In the genomic region with DNA sequence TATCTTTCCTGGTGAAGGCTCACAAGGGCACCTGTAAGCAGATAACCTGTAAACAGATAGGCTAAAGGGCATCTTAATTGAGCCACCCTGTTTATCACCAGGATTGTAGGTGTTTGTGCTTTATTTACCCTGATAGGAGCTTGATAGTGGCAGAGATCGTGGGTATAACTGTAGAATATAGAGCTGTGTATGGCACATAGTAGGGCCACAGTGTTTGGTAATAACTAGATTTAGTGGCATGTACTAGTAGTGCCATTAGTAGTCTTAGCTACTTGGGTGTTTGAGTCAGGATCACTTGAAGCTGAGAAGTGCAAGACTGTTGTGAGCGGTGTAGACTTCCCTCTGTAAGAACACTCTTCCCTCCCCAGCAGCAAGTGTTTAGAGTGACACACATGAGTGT, we compare ENCODE assay signal across 8 mouse cellular contexts. TPM values are rescaled to one million over a fixed set of nuclear protein-coding genes. Genes with fewer than 3 reads are reported as not detected.
DNase-seq lines count a peak whose midpoint lies in the region; ATAC-seq and TF ChIP-seq lines count a peak whose summit lies in the region.
"Had no signal": no experiment of that assay in that cellular context is flagged by ENCODE, and none has a peak within 500 bp of the region (broad histone marks: within the 10 kb centered on the region; RNA-seq: fewer than 3 reads in every experiment).

No protein-coding gene starts in this region.

- H3K36me3 ChIP-seq in hindbrain, embryonic 13.5 days, result peaks cover 48% of the 10 kb centered on the region
- H3K36me3 ChIP-seq in hindbrain, embryonic 11.5 days (ENCODE audit: control insufficient read depth, insufficient read depth, low read length), result no peaks in the 10 kb centered on the region
- H3K36me3 ChIP-seq in MEL (ENCODE audit: control insufficient read depth in 1 of 2, insufficient read depth in 2 of 2, low read length in 2 of 2), result peaks cover 0 to 20% of the 10 kb centered on the region in 2 experiments; a peak in 3 of 4 replicates
- H3K36me3 ChIP-seq in forebrain, embryonic 14.5 days (ENCODE audit: control insufficient read depth, insufficient read depth, low read length), result peaks cover 52% of the 10 kb centered on the region
- H3K36me3 ChIP-seq in midbrain, embryonic 15.5 days (replicated peaks), result peaks cover 19% of the 10 kb centered on the region

- TF ChIP-seq EP300 in MEL (IDR thresholded peaks at IDR 0.05; ENCODE audit: low read depth in 1 of 2, low read length in 2 of 2), result no peak

- peaks cover 21% of the 10 kb centered on the region for H3K79me2 ChIP-seq in MEL (ENCODE audit: control insufficient read depth, insufficient read depth, low read length, poor library complexity)

- TF ChIP-seq CTCF in MEL (IDR thresholded peaks at IDR 0.05 in 2 of 3, conservative IDR thresholded peaks at IDR 0.05 in 1 of 3; ENCODE audit: control insufficient read depth in 1 of 3, insufficient read depth in 1 of 3, low read depth in 2 of 3, low read length in 3 of 3, poor library complexity in 1 of 3, severe bottlenecking in 1 of 3), result no peak

- 97% methylated on average over 2 of the region's 2 CpGs for WGBS in hindbrain, embryonic 13.5 days
- 92% methylated on average over 2 of the region's 2 CpGs for WGBS in hindbrain, embryonic 11.5 days
- 94% methylated on average over 2 of the region's 2 CpGs for WGBS in forebrain, embryonic 14.5 days
- WGBS in midbrain, embryonic 15.5 days, result 98% methylated on average over 2 of the region's 2 CpGs

- peak overlapping the region; percentile 95 for H3K9ac ChIP-seq in hindbrain, embryonic 13.5 days
- H3K9ac ChIP-seq in hindbrain, embryonic 11.5 days (ENCODE audit: low read depth, low read length), result no peak overlapping the region
- H3K9ac ChIP-seq in MEL (ENCODE audit: control insufficient read depth, low read depth, low read length, poor library complexity, severe bottlenecking), result no peak overlapping the region
- H3K9ac ChIP-seq in forebrain, embryonic 14.5 days (ENCODE audit: low read length), result peak overlapping the region; percentile 0; the same call in 1 of the 2 replicates
- H3K9ac ChIP-seq in midbrain, embryonic 15.5 days, result no peak overlapping the region

- no peak for DNase-seq in hindbrain, embryonic 11.5 days (ENCODE audit: low spot score)
- DNase-seq in MEL (ENCODE audit: low read depth, low spot score), result no peak
- no peak for DNase-seq in forebrain, embryonic 14.5 days (ENCODE audit: low spot score)
- no peak for DNase-seq in urinary bladder, adult 18-20 months (ENCODE audit: low spot score in 2 of 2)
- DNase-seq in cerebellum, postnatal 10 days, result no peak

- H3K4me2 ChIP-seq in hindbrain, embryonic 13.5 days, result peak overlapping the region; percentile 91
- H3K4me2 ChIP-seq in hindbrain, embryonic 11.5 days (replicated peaks; ENCODE audit: low read depth, low read length), result no peak overlapping the region
- H3K4me2 ChIP-seq in forebrain, embryonic 14.5 days (ENCODE audit: low read length), result peak overlapping the region; percentile 87; the same call in 1 of the 2 replicates
- peak overlapping the region; percentile 73 for H3K4me2 ChIP-seq in midbrain, embryonic 15.5 days

- TF ChIP-seq POLR2A in MEL (IDR thresholded peaks at IDR 0.05; ENCODE audit: control insufficient read depth in 1 of 2, insufficient read depth in 1 of 2, low read depth in 1 of 2, low read length in 2 of 2, poor library complexity in 1 of 2), result no peak

- peaks cover 39% of the 10 kb centered on the region for H3K4me1 ChIP-seq in hindbrain, embryonic 13.5 days (replicated peaks)
- 0 out of 2 replicates have a peak, but pooled peaks cover 2% of the 10 kb centered on the region for H3K4me1 ChIP-seq in hindbrain, embryonic 11.5 days (replicated peaks; ENCODE audit: control insufficient read depth, insufficient read depth, low read length)
- peaks cover 3 to 16% of the 10 kb centered on the region in 2 experiments; a peak in 3 of 4 replicates for H3K4me1 ChIP-seq in MEL (ENCODE audit: control insufficient read depth in 1 of 2, insufficient read depth in 2 of 2, low read length in 2 of 2)
- H3K4me1 ChIP-seq in forebrain, embryonic 14.5 days (ENCODE audit: control insufficient read depth, insufficient read depth, low read length), result peaks cover 19% of the 10 kb centered on the region
- peaks cover 30% of the 10 kb centered on the region for H3K4me1 ChIP-seq in midbrain, embryonic 15.5 days

- no peak overlapping the region for H3K27ac ChIP-seq in hindbrain, embryonic 13.5 days
- no peak overlapping the region for H3K27ac ChIP-seq in hindbrain, embryonic 11.5 days (ENCODE audit: low read depth, low read length)
- H3K27ac ChIP-seq in MEL (ENCODE audit: control insufficient read depth, low read depth, low read length), result no peak overlapping the region
- no peak overlapping the region for H3K27ac ChIP-seq in forebrain, embryonic 14.5 days (ENCODE audit: low read depth, low read length)
- no peak overlapping the region for H3K27ac ChIP-seq in midbrain, embryonic 15.5 days

- H3K9me3 ChIP-seq in hindbrain, embryonic 13.5 days, result no peaks in the 10 kb centered on the region
- H3K9me3 ChIP-seq in hindbrain, embryonic 11.5 days (ENCODE audit: control insufficient read depth, low read length), result no peaks in the 10 kb centered on the region
- H3K9me3 ChIP-seq in MEL (replicated peaks; ENCODE audit: insufficient read depth, low read length), result no peaks in the 10 kb centered on the region
- H3K9me3 ChIP-seq in forebrain, embryonic 14.5 days (replicated peaks; ENCODE audit: control insufficient read depth, low read length), result no peaks in the 10 kb centered on the region
- no peaks in the 10 kb centered on the region for H3K9me3 ChIP-seq in midbrain, embryonic 15.5 days

- H3K4me3 ChIP-seq in hindbrain, embryonic 13.5 days, result peak overlapping the region; percentile 92; the same call in 1 of the 2 replicates
- H3K4me3 ChIP-seq in hindbrain, embryonic 11.5 days (ENCODE audit: low read depth, low read length), result no peak overlapping the region
- H3K4me3 ChIP-seq in MEL (ENCODE audit: control insufficient read depth in 1 of 2, insufficient read depth in 1 of 2, low read depth in 2 of 2, low read length in 2 of 2), result no peak overlapping the region
- no peak overlapping the region for H3K4me3 ChIP-seq in forebrain, embryonic 14.5 days (ENCODE audit: low read depth, low read length)
- H3K4me3 ChIP-seq in midbrain, embryonic 15.5 days, result no peak overlapping the region

- no peak for TF ChIP-seq RAD21 in MEL (IDR thresholded peaks at IDR 0.05; ENCODE audit: low read depth, low read length)

- H3K27me3 ChIP-seq in hindbrain, embryonic 13.5 days, result no peaks in the 10 kb centered on the region
- H3K27me3 ChIP-seq in hindbrain, embryonic 11.5 days (ENCODE audit: control insufficient read depth, insufficient read depth, low read length), result no peaks in the 10 kb centered on the region
- no peaks in the 10 kb centered on the region for H3K27me3 ChIP-seq in MEL (ENCODE audit: control insufficient read depth in 1 of 2, insufficient read depth in 2 of 2, low read length in 2 of 2)
- no peaks in the 10 kb centered on the region for H3K27me3 ChIP-seq in forebrain, embryonic 14.5 days (replicated peaks; ENCODE audit: control insufficient read depth, insufficient read depth, low read length)
- no peaks in the 10 kb centered on the region for H3K27me3 ChIP-seq in midbrain, embryonic 15.5 days (replicated peaks)

- no peak for ATAC-seq in hindbrain, embryonic 13.5 days (ENCODE audit: low FRiP score)
- ATAC-seq in hindbrain, embryonic 11.5 days (ENCODE audit: low FRiP score), result no peak
- no peak for ATAC-seq in forebrain, embryonic 14.5 days
- no peak for ATAC-seq in midbrain, embryonic 15.5 days (replicated peaks)
- ATAC-seq: activated CD4-positive, CD25-positive, alpha-beta regulatory T cell, adult 4 months had no signal

TF ChIP-seq in MEL, 35 proteins besides CTCF, POLR2A, EP300 and RAD21:
- TF ChIP-seq ZKSCAN1 (IDR thresholded peaks at IDR 0.05; ENCODE audit: low read depth, low read length) (peak; percentile 90), ETS1 (IDR thresholded peaks at IDR 0.05; ENCODE audit: low read depth, low read length) (no peak)

RNA-seq across cellular contexts. Expression of gene Naa35, which starts 2.1 kb away (rescaled TPM):
- 156 and 159 TPM in 2 replicates for polyA plus RNA-seq in hindbrain, embryonic 13.5 days (2015; fragmentation: Nextera tagmentation; extraction: Ambion mirVana)
- polyA plus RNA-seq in hindbrain, embryonic 11.5 days (2014; fragmentation: Nextera tagmentation; extraction: Ambion mirVana), result 96.0 and 120 TPM in 2 replicates
- total RNA-seq in MEL (2012; rRNA removed), result 19.5 and 25.8 TPM in 2 replicates
- polyA plus RNA-seq in MEL (2012; ENCODE audit: insufficient read depth in 1 of 2, insufficient read length in 2 of 2, low read depth in 1 of 2, low replicate concordance in 2 of 2, missing spikeins in 1 of 2), result 10 to 100 TPM in 1 of 2 experiments, not detected in 1; 44.4 TPM
- 152 and 157 TPM in 2 replicates for polyA plus RNA-seq in forebrain, embryonic 14.5 days (2014; fragmentation: Nextera tagmentation; extraction: Ambion mirVana)
- polyA plus RNA-seq in midbrain, embryonic 15.5 days (2015; fragmentation: Nextera tagmentation; extraction: Ambion mirVana), result 142 and 154 TPM in 2 replicates

RNA-seq across cellular contexts. Expression of gene Agtpbp1, which starts 2.2 kb away (rescaled TPM):
- 55.6 and 57.6 TPM in 2 replicates for polyA plus RNA-seq in hindbrain, embryonic 13.5 days (2015; fragmentation: Nextera tagmentation; extraction: Ambion mirVana)
- polyA plus RNA-seq in hindbrain, embryonic 11.5 days (2014; fragmentation: Nextera tagmentation; extraction: Ambion mirVana), result 22.0 and 31.3 TPM in 2 replicates
- 24.2 and 29.8 TPM in 2 replicates for total RNA-seq in MEL (2012; rRNA removed)
- 100 to 1,000 TPM in 1 of 2 experiments, 10 to 100 TPM in 1; 33.7 to 117 TPM for polyA plus RNA-seq in MEL (2012; ENCODE audit: insufficient read depth in 1 of 2, insufficient read length in 2 of 2, low read depth in 1 of 2, low replicate concordance in 2 of 2, missing spikeins in 1 of 2)
- 51.8 and 69.6 TPM in 2 replicates for polyA plus RNA-seq in forebrain, embryonic 14.5 days (2014; fragmentation: Nextera tagmentation; extraction: Ambion mirVana)
- polyA plus RNA-seq in midbrain, embryonic 15.5 days (2015; fragmentation: Nextera tagmentation; extraction: Ambion mirVana), result 70.0 and 70.4 TPM in 2 replicates

Comparison
In these comparisons a context has a peak if more than half of its experiments do, and no peak if none do; other contexts are left out.
1. H3K9ac ChIP-seq: peak in hindbrain, embryonic 13.5 days (single experiment) and forebrain, embryonic 14.5 days (single experiment); none in hindbrain, embryonic 11.5 days (single experiment), MEL (single experiment) and midbrain, embryonic 15.5 days (single experiment).